Mouse (Mus musculus): ENCODE data around the gene Tigd3. TPM values are rescaled to one million over a fixed set of nuclear protein-coding genes. Genes with fewer than 3 reads are reported as not detected.

The Tigd3 gene
- polyA plus RNA-seq, 1 experiment from 2014 or later: 2.6 TPM

DNA sequence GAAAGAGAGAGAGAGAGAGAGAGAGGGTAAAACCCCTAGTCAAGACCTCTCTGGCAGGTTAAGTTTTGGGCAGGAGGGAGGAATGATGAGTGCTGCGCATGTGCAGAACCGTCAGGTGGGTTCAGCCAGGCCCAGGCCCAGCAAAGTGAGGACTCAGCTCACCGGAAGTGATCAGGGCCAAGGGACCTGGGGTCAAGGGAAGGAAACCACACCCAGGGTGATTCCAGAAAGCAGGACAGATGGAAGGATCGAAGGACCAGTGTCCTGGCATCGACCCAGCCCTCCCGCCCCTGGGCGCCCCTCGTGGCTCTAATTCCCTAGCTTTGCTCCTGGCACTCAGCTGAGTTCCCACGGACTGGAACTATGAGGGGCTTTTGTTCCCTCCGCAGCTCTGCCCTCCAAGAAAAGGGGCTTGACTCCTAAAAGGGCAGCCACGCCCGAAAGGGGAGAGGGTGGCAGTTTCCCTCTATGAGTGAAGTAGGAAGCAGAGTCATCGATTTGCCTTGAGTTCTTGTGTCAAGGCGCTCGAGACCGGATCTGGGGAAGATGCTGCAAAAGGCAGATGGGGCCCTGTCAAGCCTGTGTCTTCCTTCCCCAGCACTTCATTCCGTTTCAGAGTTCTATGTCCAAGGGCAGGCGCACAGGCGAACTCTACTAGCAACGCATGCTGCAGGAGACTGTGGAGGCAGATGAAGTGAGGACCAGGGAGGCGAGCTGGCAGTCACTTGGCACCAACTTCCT is 43.3 kb upstream of the Tigd3 start:
- 68% methylated on average over 21 of the region's 21 CpGs for WGBS (ENCODE audit: insufficient replicate concordance)
- Histone ChIP-seq H3K4me2 (peak overlapping the region; percentile 50), H3K4me3 (ENCODE audit: low read depth, low read length) (no peak overlapping the region), H3K27me3 (ENCODE audit: control insufficient read depth, insufficient read depth, low read length) (no peaks in the 10 kb centered on the region), H3K4me1 (ENCODE audit: control insufficient read depth, insufficient read depth, low read length) (peaks cover 30% of the 10 kb centered on the region), H3K9me3 (replicated peaks; ENCODE audit: control insufficient read depth, low read length) (no peaks in the 10 kb centered on the region), H3K36me3 (ENCODE audit: control insufficient read depth, insufficient read depth, low read length) (peaks cover 10% of the 10 kb centered on the region), H3K27ac (ENCODE audit: low read depth, low read length) (peak overlapping the region; percentile 30; the same call in 1 of the 2 replicates), H3K9ac (ENCODE audit: low read depth, low read length) (no peak overlapping the region; the same call in 1 of the 2 replicates)
- no peak for ATAC-seq (replicated peaks; ENCODE audit: insufficient number of reproducible peaks, low FRiP score, low TSS enrichment)

DNA sequence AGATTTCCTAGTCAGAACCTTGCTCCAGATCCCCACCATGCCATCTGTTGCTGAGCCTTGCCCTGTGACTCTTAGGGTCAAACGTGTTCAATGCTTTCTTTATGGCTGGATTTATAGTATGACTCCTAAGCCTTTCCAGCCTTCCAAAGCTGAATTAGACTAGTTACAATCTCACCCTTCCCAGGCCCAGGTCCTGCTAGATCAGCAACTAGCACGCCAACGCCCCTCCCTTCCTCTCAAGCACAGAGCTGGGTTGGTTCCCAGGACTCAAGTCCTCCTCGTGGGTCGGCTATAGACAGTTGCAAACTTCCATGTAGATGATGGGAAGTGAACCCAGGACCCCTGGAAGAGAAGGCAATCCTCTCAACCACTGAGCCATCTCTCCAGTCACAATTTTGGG is 41.7 kb upstream of the Tigd3 start:
- Histone ChIP-seq H3K4me1 (ENCODE audit: control insufficient read depth, insufficient read depth, low read length) (peaks cover 30% of the 10 kb centered on the region), H3K27ac (ENCODE audit: low read depth, low read length) (peak overlapping the region; percentile 74), H3K9ac (ENCODE audit: low read depth, low read length) (no peak overlapping the region), H3K27me3 (ENCODE audit: control insufficient read depth, insufficient read depth, low read length) (no peaks in the 10 kb centered on the region), H3K4me2 (peak overlapping the region; percentile 29; the same call in 1 of the 2 replicates), H3K36me3 (ENCODE audit: control insufficient read depth, insufficient read depth, low read length) (no peaks in the 10 kb centered on the region), H3K9me3 (replicated peaks; ENCODE audit: control insufficient read depth, low read length) (no peaks in the 10 kb centered on the region), H3K4me3 (ENCODE audit: low read depth, low read length) (no peak overlapping the region)
- WGBS (ENCODE audit: insufficient replicate concordance): 61% methylated on average over 5 of the region's 5 CpGs
- no peak for ATAC-seq (replicated peaks; ENCODE audit: insufficient number of reproducible peaks, low FRiP score, low TSS enrichment)

DNA sequence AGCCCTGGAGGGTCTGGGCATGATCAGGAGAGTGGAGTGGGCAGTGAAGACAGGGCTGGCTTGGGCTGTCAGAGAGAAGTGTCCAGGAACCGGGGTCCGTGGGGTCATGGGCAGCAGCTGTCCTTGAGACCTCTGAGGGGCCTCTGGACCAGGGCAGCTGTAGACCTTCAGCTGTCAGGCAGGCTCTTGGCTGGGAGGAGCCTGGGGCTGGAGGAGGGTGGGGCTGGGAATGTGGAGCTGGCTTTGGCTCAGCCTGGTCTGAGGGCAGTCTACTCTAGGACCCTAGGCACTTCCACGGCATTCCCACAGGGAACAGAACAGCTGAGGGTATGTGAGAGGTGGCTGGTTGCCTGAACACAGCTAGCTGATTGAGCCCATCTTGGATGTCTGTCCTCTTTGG is 41.3 kb upstream of the Tigd3 start:
- peak; percentile 70 for ATAC-seq (replicated peaks; ENCODE audit: insufficient number of reproducible peaks, low FRiP score, low TSS enrichment)
- 8% methylated on average over 3 of the region's 3 CpGs for WGBS (ENCODE audit: insufficient replicate concordance)
- no peaks in the 10 kb centered on the region for H3K27me3 ChIP-seq (ENCODE audit: control insufficient read depth, insufficient read depth, low read length)
- peak overlapping the region; percentile 74 for H3K27ac ChIP-seq (ENCODE audit: low read depth, low read length)
- peaks cover 30% of the 10 kb centered on the region for H3K4me1 ChIP-seq (ENCODE audit: control insufficient read depth, insufficient read depth, low read length)
- H3K4me3 ChIP-seq (ENCODE audit: low read depth, low read length): no peak overlapping the region
- H3K4me2 ChIP-seq: peak overlapping the region; percentile 29; the same call in 1 of the 2 replicates
- no peaks in the 10 kb centered on the region for H3K9me3 ChIP-seq (replicated peaks; ENCODE audit: control insufficient read depth, low read length)
- H3K9ac ChIP-seq (ENCODE audit: low read depth, low read length): 0 out of 2 replicates have a peak overlapping the region, but pooled peaks have one; percentile 30
- H3K36me3 ChIP-seq (ENCODE audit: control insufficient read depth, insufficient read depth, low read length): no peaks in the 10 kb centered on the region

DNA sequence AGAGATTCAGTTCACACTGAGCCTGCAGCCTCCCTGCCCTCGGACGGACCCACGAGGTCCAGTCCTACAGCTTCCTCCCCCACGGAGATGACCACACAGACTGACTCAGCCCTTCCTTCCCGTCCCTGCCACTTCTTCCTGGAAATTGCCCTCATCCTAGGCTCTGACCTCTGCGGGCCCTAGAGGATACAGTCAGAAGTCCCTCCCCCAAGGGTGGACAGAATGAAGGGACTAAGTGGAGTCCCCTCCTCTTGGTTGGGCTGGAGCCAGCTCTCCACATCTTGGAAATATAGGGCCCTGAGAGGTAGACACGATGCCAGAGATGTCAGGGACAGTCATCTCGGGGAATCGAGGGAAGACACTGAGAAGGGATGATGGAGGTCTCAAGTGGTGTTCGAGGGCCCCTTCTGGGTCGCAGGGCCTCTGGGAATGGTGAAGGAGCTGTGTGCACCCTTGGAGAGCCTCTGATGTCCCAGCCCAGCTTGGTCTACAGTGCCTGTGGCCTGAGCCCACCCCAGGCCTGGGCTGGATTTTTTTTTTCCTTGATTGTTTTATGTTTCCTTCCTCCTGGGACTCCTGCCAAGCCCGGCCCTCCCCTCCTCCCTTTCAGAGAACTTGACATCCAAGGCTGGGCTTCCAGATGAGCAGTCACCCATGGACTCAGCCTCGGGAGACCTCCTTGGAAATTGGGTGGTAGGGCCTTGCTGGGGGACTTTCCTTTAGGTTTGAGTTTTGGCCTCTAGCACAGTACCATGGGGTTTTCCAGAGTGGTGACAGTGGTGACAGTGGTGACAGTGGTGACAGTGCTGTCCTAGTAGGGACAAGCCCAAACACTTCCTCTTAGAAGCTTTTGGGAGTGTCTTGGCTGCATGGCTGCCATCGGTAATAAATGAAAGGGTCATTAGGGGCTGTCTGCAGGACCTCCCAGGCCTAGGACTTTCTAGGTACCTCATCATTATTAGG is 36.0 kb upstream of the Tigd3 start:
- Histone ChIP-seq H3K4me1 (ENCODE audit: control insufficient read depth, insufficient read depth, low read length) (peaks cover 17% of the 10 kb centered on the region), H3K9ac (ENCODE audit: low read depth, low read length) (no peak overlapping the region), H3K27me3 (ENCODE audit: control insufficient read depth, insufficient read depth, low read length) (no peaks in the 10 kb centered on the region), H3K4me3 (ENCODE audit: low read depth, low read length) (no peak overlapping the region), H3K9me3 (replicated peaks; ENCODE audit: control insufficient read depth, low read length) (no peaks in the 10 kb centered on the region), H3K27ac (ENCODE audit: low read depth, low read length) (peak overlapping the region; percentile 41), H3K4me2 (no peak overlapping the region; the same call in 1 of the 2 replicates), H3K36me3 (ENCODE audit: control insufficient read depth, insufficient read depth, low read length) (no peaks in the 10 kb centered on the region)
- 55% methylated on average over 14 of the region's 14 CpGs for WGBS (ENCODE audit: insufficient replicate concordance)
- no peak for ATAC-seq (replicated peaks; ENCODE audit: insufficient number of reproducible peaks, low FRiP score, low TSS enrichment)

DNA sequence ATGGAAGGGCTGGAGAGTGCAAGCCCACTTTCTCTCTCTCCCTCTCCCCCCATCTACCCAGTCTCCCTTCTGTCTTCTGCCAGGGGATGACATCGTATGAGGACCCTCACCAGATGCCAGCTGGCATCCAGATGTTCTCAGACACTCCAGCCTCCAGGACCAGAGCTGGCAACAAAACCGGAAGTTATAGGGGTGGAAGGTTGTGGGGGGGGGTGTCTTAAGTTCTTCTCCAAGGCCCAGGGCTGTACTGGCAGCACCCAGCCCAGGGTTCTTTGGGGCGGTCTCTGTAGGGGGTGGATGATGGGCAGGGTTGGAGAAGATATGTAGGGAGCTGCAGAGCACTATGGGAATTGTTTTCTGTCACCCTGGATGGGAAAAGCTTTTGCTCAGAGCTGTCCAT is 34.6 kb upstream of the Tigd3 start:
- Histone ChIP-seq H3K9me3 (replicated peaks; ENCODE audit: control insufficient read depth, low read length) (no peaks in the 10 kb centered on the region), H3K4me2 (no peak overlapping the region), H3K27me3 (ENCODE audit: control insufficient read depth, insufficient read depth, low read length) (no peaks in the 10 kb centered on the region), H3K36me3 (ENCODE audit: control insufficient read depth, insufficient read depth, low read length) (no peaks in the 10 kb centered on the region), H3K9ac (ENCODE audit: low read depth, low read length) (no peak overlapping the region), H3K27ac (ENCODE audit: low read depth, low read length) (no peak overlapping the region), H3K4me1 (ENCODE audit: control insufficient read depth, insufficient read depth, low read length) (peaks cover 16% of the 10 kb centered on the region), H3K4me3 (ENCODE audit: low read depth, low read length) (no peak overlapping the region)
- ATAC-seq (replicated peaks; ENCODE audit: insufficient number of reproducible peaks, low FRiP score, low TSS enrichment): no peak
- 63% methylated on average over 3 of the region's 3 CpGs for WGBS (ENCODE audit: insufficient replicate concordance)

DNA sequence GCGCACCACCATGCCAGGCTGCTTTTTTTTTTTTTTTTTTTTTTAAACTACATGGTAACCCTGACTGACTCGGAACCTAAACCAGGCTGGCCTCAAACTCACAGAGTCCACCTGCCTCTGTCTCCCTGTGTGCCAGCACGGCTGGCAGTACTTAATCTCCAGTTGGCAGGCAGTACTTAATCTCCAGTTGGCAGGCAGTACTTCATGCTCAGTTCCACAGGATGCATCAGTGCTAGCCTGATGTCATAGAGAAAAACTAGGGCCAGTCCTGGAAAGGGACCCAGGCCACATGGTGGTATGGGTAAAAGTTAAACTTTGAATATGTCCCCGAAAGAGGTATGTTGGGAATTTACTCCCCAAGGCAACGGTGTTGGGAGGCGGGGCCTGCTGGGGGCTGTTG is 34.2 kb upstream of the Tigd3 start:
- Histone ChIP-seq H3K4me1 (ENCODE audit: control insufficient read depth, insufficient read depth, low read length) (peaks cover 16% of the 10 kb centered on the region), H3K4me3 (ENCODE audit: low read depth, low read length) (no peak overlapping the region), H3K27ac (ENCODE audit: low read depth, low read length) (no peak overlapping the region), H3K9ac (ENCODE audit: low read depth, low read length) (no peak overlapping the region), H3K27me3 (ENCODE audit: control insufficient read depth, insufficient read depth, low read length) (no peaks in the 10 kb centered on the region), H3K4me2 (no peak overlapping the region), H3K36me3 (ENCODE audit: control insufficient read depth, insufficient read depth, low read length) (no peaks in the 10 kb centered on the region), H3K9me3 (replicated peaks; ENCODE audit: control insufficient read depth, low read length) (no peaks in the 10 kb centered on the region)
- ATAC-seq (replicated peaks; ENCODE audit: insufficient number of reproducible peaks, low FRiP score, low TSS enrichment): no peak
- 66% methylated on average over 6 of the region's 6 CpGs for WGBS (ENCODE audit: insufficient replicate concordance)

DNA sequence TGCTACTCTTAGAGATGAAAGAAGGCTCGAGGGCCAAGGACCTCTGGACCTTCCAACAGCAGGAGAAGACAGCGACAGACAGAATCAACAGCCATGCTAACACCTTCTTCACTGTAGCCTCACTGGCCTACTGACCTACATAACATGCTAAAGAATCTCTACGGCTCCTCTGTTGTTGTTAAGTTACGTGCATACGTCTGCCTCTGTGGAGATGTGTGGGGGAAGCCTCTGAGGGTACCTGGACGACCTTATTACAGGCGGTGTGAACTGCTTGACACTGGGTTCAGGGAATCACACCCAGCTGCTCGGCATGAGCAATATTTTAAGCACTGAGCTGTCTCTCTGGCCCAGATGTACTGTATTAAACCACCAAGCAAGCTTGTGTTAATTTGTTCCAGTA is 33.6 kb upstream of the Tigd3 start:
- Histone ChIP-seq H3K27ac (ENCODE audit: low read depth, low read length) (no peak overlapping the region), H3K4me1 (ENCODE audit: control insufficient read depth, insufficient read depth, low read length) (peaks cover 21% of the 10 kb centered on the region), H3K9me3 (replicated peaks; ENCODE audit: control insufficient read depth, low read length) (no peaks in the 10 kb centered on the region), H3K9ac (ENCODE audit: low read depth, low read length) (no peak overlapping the region), H3K4me2 (no peak overlapping the region), H3K27me3 (ENCODE audit: control insufficient read depth, insufficient read depth, low read length) (no peaks in the 10 kb centered on the region), H3K4me3 (ENCODE audit: low read depth, low read length) (no peak overlapping the region), H3K36me3 (ENCODE audit: control insufficient read depth, insufficient read depth, low read length) (no peaks in the 10 kb centered on the region)
- ATAC-seq (replicated peaks; ENCODE audit: insufficient number of reproducible peaks, low FRiP score, low TSS enrichment): no peak
- WGBS (ENCODE audit: insufficient replicate concordance): 65% methylated on average over 8 of the region's 8 CpGs

DNA sequence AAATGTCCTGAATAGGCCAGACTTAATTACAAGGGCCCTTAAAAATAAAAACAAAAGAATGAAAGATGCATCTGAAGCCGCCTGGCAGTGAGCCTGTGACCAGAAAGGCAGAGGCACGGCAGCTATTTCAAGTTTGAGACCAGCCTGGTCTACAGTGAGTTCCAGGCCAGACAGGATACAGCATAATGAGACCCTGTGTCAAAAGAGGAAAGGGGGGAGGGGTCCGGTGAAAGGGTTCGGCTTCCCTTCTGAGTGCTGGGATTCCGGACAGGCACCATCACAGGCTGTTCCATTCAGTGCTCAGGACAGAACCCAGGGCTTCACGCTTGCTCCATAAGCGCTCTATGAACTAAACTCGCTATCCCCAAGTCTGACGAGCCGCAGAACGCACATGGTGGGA is 33.1 kb upstream of the Tigd3 start:
- no peak overlapping the region for H3K4me3 ChIP-seq (ENCODE audit: low read depth, low read length)
- H3K4me2 ChIP-seq: no peak overlapping the region
- no peak for ATAC-seq (replicated peaks; ENCODE audit: insufficient number of reproducible peaks, low FRiP score, low TSS enrichment)
- H3K9ac ChIP-seq (ENCODE audit: low read depth, low read length): no peak overlapping the region
- no peaks in the 10 kb centered on the region for H3K36me3 ChIP-seq (ENCODE audit: control insufficient read depth, insufficient read depth, low read length)
- WGBS (ENCODE audit: insufficient replicate concordance): 81% methylated on average over 11 of the region's 11 CpGs
- peaks cover 27% of the 10 kb centered on the region for H3K4me1 ChIP-seq (ENCODE audit: control insufficient read depth, insufficient read depth, low read length)
- no peaks in the 10 kb centered on the region for H3K27me3 ChIP-seq (ENCODE audit: control insufficient read depth, insufficient read depth, low read length)
- no peaks in the 10 kb centered on the region for H3K9me3 ChIP-seq (replicated peaks; ENCODE audit: control insufficient read depth, low read length)
- H3K27ac ChIP-seq (ENCODE audit: low read depth, low read length): no peak overlapping the region

All from heart, embryonic 11.5 days (tissue).